Mouse (Mus musculus) midbrain, postnatal 0 days (tissue): ENCODE measurements around the gene Kat7. TPM values are rescaled to one million over a fixed set of nuclear protein-coding genes. Genes with fewer than 3 reads are reported as not detected.

ENCODE experiments used
- ATAC-seq: fragments of 200-750 bp; cut with Nextera tagmentation; 2 replicates; pipeline ENCODE4 v1.8.0; 2017; ENCODE audit warnings: moderate number of reproducible peaks, mild to moderate bottlenecking, moderate TSS enrichment, moderate library complexity; ENCODE audit not compliant: low FRiP score
- DNase-seq: peaks from one replicate; pipeline ENCODE4 v3.0.0-alpha.2; 2015; ENCODE audit warnings: low spot score
- H3K27ac ChIP-seq: fragments of 300-500 bp; sonication (generic); 2 replicates; pipeline ENCODE4 v1.5.1; 2014; ENCODE audit warnings: low read depth, mild to moderate bottlenecking, low read length, mixed read lengths
- H3K27me3 ChIP-seq: fragments of 300-500 bp; sonication (generic); 2 replicates; pipeline ENCODE4 v1.6.1; 2014; ENCODE audit warnings: low read length, control low read depth, mixed read lengths; ENCODE audit not compliant: insufficient read depth
- H3K36me3 ChIP-seq: fragments of 300-500 bp; sonication (generic); 2 replicates; pipeline ENCODE4 v1.6.1; 2014; ENCODE audit warnings: low read length, control low read depth, mixed read lengths; ENCODE audit not compliant: insufficient read depth
- H3K4me1 ChIP-seq: fragments of 300-500 bp; sonication (generic); 2 replicates; pipeline ENCODE4 v1.6.1; 2014; ENCODE audit warnings: mild to moderate bottlenecking, control low read depth, antibody characterized with exemption, low read length, mixed read lengths; ENCODE audit not compliant: insufficient read depth
- H3K4me2 ChIP-seq: fragments of 300-500 bp; sonication (generic); 2 replicates; pipeline ENCODE4 v1.6.1; 2014; ENCODE audit warnings: low read depth, mild to moderate bottlenecking, low read length, mixed read lengths; ENCODE audit not compliant: poor library complexity, severe bottlenecking
- H3K4me3 ChIP-seq: fragments of 300-500 bp; sonication (generic); 2 replicates; pipeline ENCODE4 v1.5.1; 2014; ENCODE audit warnings: low read depth, mild to moderate bottlenecking, low read length, moderate library complexity
- H3K9ac ChIP-seq: fragments of 300-500 bp; sonication (generic); replicated peaks from 2 replicates; pipeline ENCODE4 v1.6.1; 2014; ENCODE audit warnings: mild to moderate bottlenecking, low read length, moderate library complexity, mixed read lengths; ENCODE audit not compliant: poor library complexity, severe bottlenecking
- H3K9me3 ChIP-seq: fragments of 300-500 bp; sonication (generic); 2 replicates; pipeline ENCODE4 v1.6.1; 2016; ENCODE audit warnings: low read length, control low read depth
- CTCF ChIP-seq: IDR thresholded peaks from 2 replicates; pipeline ENCODE4 v1.5.1; 2016; ENCODE audit warnings: antibody characterized with exemption, mild to moderate bottlenecking
- WGBS: fragments of 180-500 bp; shearing (Covaris S2); extraction: QIAGEN DNeasy Blood & Tissue Kit; methylation state at CpG from one replicate; pipeline ENCODE4 v1.1.7; 2014; 5-methylcytosine and 5-hydroxymethylcytosine counted together
- polyA plus RNA-seq: library from polyadenylated mRNA; unstranded; fragments of >200 nt; fragmentation: Nextera tagmentation; extraction: Ambion mirVana; gene quantifications from 2 replicates; pipeline ENCODE4 v1.2.1, GENCODE M21; 2015
- total RNA-seq: library from RNA; depleted of rRNA; stranded (reverse); fragments of >200 nt; gene quantifications from 2 replicates; pipeline ENCODE4 v1.2.3, GENCODE M21; 2014; rRNA removed

The Kat7 gene
- total RNA-seq: 72.5 and 113 TPM in 2 replicates
- polyA plus RNA-seq: 65.6 and 72.7 TPM in 2 replicates

- H3K36me3 ChIP-seq: no peaks in the 10 kb centered on the region
- under 1% methylated on average over 39 of the region's 42 CpGs for WGBS
- peak within 1 kb of the TSS; percentile 80 for H3K4me3 ChIP-seq
- peaks cover 8% of the 10 kb centered on the region; the same call in 1 of the 2 replicates for H3K4me1 ChIP-seq
- ATAC-seq (peak; percentile 94), DNase-seq (peak; percentile 100)
- H3K9ac ChIP-seq: peak within 1 kb of the TSS; percentile 84
- peak within 1 kb of the TSS; percentile 96 for H3K27ac ChIP-seq
- no peaks in the 10 kb centered on the region for H3K9me3 ChIP-seq
- no peaks in the 10 kb centered on the region for H3K27me3 ChIP-seq
- peak within 1 kb of the TSS; percentile 53 for H3K4me2 ChIP-seq
- TF ChIP-seq CTCF: peak; percentile 26; the same call in 1 of the 2 replicates
Observed at GRCm38 (mm10) chr11:95310007-95310647, at the start of gene Kat7. TSS of gene Kat7 (minus strand) at chr11:95310246.

- H3K9me3 ChIP-seq: no peaks in the 10 kb centered on the region
- H3K4me1 ChIP-seq: no peaks in the 10 kb centered on the region
- H3K4me2 ChIP-seq: no peak overlapping the region
- H3K4me3 ChIP-seq: no peak overlapping the region
- 67% methylated on average over 3 of the region's 3 CpGs for WGBS
- H3K9ac ChIP-seq: no peak overlapping the region
- DNase-seq: no peak
- no peak for TF ChIP-seq CTCF
- no peak overlapping the region for H3K27ac ChIP-seq
- ATAC-seq: no peak
- no peaks in the 10 kb centered on the region for H3K27me3 ChIP-seq
- no peaks in the 10 kb centered on the region for H3K36me3 ChIP-seq
Observed at GRCm38 (mm10) chr11:95358263-95358662, 48.2 kb upstream of the Kat7 start.

- DNase-seq (peak; percentile 16), ATAC-seq (no peak)
- H3K27ac ChIP-seq: no peak overlapping the region
- H3K4me2 ChIP-seq: no peak overlapping the region
- no peak overlapping the region for H3K9ac ChIP-seq
- H3K36me3 ChIP-seq: no peaks in the 10 kb centered on the region
- H3K9me3 ChIP-seq: no peaks in the 10 kb centered on the region
- no peaks in the 10 kb centered on the region for H3K4me1 ChIP-seq
- no peak for TF ChIP-seq CTCF
- 74% methylated on average over 17 of the region's 17 CpGs for WGBS
- H3K4me3 ChIP-seq: no peak overlapping the region
- H3K27me3 ChIP-seq: no peaks in the 10 kb centered on the region
Observed at GRCm38 (mm10) chr11:95356469-95357273, 46.6 kb upstream of the Kat7 start.

GRCm38 (mm10) chr11:95356039-95356438, 46.0 kb upstream of the Kat7 start:
- 88% methylated on average over 7 of the region's 7 CpGs for WGBS
- Histone ChIP-seq H3K4me2 (no peak overlapping the region), H3K9me3 (no peaks in the 10 kb centered on the region), H3K36me3 (no peaks in the 10 kb centered on the region), H3K9ac (no peak overlapping the region), H3K27ac (no peak overlapping the region), H3K27me3 (no peaks in the 10 kb centered on the region), H3K4me1 (no peaks in the 10 kb centered on the region), H3K4me3 (no peak overlapping the region)
- DNase-seq (no peak), ATAC-seq (no peak)
- no peak for TF ChIP-seq CTCF

- Histone ChIP-seq H3K36me3 (no peaks in the 10 kb centered on the region), H3K9me3 (no peaks in the 10 kb centered on the region), H3K27ac (no peak overlapping the region), H3K9ac (no peak overlapping the region), H3K4me2 (no peak overlapping the region), H3K4me1 (no peaks in the 10 kb centered on the region), H3K4me3 (no peak overlapping the region), H3K27me3 (no peaks in the 10 kb centered on the region)
- no peak for ATAC-seq
- 88% methylated on average over 5 of the region's 5 CpGs for WGBS
- TF ChIP-seq CTCF: no peak
- DNase-seq: no peak
Observed at GRCm38 (mm10) chr11:95355661-95356011, 45.6 kb upstream of the Kat7 start.
